Mouse (Mus musculus): ENCODE results near the gene Ttc4.

GRCm38 (mm10) chr4:106624271-106624670 is 54.5 kb downstream of the Ttc4 start:
- no peak for TF ChIP-seq POLR2A (IDR thresholded peaks at IDR 0.05; ENCODE audit: insufficient read length, low read depth)
- no peak for TF ChIP-seq USF1 (IDR thresholded peaks at IDR 0.05; ENCODE audit: low read depth)
- no peak for TF ChIP-seq CEBPB (IDR thresholded peaks at IDR 0.05; ENCODE audit: insufficient read depth, poor library complexity, severe bottlenecking)
- no peak for TF ChIP-seq E2F4 (IDR thresholded peaks at IDR 0.05; ENCODE audit: insufficient read depth)
